Mouse (Mus musculus) erythroblast, adult 5-6 weeks (primary cell): ENCODE measurements around the gene Map4k2. TPM values are rescaled to one million over a fixed set of nuclear protein-coding genes. Genes with fewer than 3 reads are reported as not detected.

Source experiments
- ATAC-seq: replicated peaks from 2 replicates; pipeline ENCODE4 v1.8.0; 2016; ENCODE audit warnings: moderate number of reproducible peaks, mild to moderate bottlenecking, moderate TSS enrichment, inconsistent platforms; ENCODE audit not compliant: poor library complexity, low FRiP score, severe bottlenecking
- total RNA-seq, 2 experiments: library from RNA; stranded (forward) in 1 of 2; stranded (reverse) in 1 of 2; fragments of 150-400 nt in 1 of 2; fragments of 200-764, 138-1000 nt in 1 of 2; gene quantifications; 2 replicates each; pipeline versions ENCODE4 v1.2.3 to v1.2.4; 2015 to 2017; ENCODE audit warnings: low replicate concordance in 2 of 2

Map4k2 gene
- total RNA-seq, 2 experiments from 2014 or later, result 21.1 to 30.0 TPM

DNA sequence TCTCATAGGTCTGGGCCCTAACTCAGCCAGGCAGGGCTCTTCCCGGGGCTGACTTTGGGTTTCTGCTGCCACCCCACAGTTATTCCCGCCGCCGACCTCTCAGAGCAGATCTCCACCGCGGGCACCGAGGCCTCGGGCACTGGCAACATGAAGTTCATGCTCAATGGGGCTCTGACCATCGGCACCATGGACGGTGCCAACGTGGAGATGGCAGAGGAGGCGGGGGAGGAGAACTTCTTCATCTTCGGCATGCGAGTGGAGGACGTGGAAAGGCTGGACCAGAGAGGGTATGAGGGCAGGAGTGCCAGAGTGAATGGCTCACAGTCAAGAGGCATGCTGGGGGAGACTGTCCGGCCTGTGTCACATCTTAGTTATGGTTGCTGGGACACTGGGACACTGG is 52.7 kb downstream of the Map4k2 start:
- ATAC-seq, result no peak

DNA sequence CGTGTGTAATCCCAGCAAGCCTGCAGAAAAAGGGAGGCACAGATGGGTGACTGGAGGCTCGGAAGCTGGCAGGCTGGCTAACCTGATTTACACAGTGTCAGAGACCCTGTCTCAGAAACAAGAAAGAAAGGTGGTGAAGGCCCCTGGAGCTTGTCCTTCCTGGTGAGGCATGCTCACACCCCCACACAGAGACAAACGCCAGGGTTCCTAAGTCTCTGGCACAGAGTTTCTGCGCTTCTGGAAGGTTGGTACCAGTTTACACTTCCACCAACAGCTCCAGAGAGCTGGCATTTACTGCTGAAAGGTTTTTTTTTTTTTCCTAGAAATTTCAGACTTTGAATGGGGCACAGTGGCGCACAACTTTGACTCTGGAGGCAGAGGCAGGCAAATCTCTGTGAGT is 55.3 kb downstream of the Map4k2 start:
- no peak for ATAC-seq

DNA sequence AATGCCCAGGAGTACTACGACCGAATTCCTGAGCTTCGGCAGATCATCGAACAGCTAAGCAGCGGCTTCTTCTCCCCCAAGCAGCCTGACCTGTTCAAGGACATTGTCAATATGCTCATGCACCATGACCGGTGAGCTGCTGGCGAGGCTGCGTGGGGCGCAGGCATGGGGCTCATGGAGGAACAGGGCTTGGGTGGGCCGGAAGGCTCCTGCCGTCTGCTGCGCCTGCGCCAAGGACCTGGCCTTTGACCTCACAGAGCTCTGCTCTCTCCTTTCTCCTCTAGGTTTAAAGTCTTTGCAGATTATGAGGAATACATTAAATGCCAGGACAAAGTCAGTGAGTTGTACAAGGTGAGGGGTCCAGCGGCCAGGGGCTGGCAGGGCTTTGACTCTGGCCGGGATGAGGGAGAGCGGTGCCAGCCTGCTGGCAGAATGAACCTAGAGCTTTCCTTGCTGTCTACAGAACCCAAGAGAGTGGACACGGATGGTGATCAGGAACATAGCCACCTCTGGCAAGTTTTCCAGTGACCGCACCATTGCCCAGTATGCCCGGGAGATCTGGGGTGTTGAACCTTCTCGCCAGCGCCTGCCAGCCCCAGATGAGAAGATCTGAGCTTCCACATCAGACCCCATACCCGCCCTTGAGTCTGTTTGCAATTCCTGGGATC is 56.8 kb downstream of the Map4k2 start:
- no peak for ATAC-seq

DNA sequence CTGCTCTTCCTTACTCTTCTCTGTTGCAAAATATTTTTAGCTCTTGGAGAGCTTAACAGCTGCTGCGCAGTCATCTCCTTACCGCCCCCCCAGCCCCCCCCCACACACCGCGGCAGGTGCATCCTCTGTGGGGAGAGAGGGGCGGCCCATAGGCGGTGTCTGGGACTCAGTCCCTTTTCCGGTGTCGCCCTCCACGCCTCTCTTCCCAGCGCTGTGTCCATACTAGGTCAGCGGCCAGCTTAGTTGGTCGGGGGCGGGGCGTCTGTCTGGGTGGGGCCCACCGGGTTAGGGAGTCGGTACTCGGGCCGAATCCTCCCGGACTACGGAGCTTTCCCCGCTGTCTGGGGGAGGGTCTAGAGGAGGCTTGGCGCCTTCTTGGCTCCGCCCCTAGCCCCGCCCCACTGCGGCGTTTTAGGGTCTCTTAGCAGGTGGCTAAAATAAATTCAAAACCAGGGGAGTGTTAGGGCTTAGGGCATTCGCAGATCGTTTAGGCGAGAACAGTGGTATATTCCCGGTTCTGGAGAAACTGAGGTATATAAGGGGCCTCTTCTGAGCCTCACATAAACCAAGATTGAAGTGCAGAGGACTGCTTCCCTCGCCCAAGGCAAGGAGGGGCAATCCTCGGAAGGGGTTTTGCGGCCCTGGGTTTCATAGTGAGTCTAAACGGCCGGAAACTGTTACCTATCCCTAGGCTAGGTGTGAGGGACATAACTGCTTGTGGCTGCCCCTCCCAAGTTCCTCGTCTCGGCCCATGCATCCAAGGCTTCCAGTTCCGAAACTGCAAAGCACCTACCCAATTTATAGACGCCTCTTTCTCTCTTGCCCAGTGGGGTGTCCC is 57.7 kb downstream of the Map4k2 start:
- ATAC-seq, result no peak

DNA sequence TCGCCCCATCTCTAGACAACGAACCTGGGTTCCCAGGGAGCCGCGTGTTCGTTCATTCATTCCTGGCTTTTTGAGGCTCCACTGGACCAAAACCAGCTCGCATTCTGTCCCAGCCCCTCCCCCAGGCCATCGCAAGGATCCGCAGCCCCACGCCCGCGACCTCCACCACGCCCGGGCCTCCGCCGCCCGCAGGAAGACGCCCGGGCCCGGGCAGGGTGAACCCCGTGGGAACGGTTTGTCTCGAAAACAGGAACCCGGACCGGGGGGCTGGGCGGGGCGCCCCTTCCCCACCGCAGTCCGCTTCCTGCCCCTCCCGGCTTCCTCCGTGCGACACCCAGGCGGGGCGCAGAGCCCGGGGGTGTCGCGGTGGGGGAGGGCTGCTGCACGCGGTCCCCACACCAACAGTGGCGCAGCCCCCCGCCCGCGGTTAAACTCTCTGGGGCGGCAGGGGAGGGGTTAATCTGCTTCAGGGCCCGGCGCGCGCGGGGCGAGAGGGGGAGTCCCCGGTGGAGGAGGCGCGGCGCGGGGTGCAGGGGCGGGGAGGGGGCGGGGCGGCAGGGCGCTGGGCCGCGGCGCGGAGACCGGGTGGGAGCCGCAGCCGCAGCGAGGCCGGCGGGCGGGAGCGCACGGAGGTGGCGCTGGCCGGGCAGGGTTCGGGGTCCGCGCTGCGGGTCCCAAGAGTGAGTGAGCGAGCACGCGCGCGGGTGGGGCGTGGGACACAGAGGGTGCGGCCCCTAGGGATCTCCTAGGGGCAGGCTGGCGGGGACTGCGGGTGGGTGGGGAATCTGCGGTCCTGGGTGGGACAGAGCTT is 58.6 kb downstream of the Map4k2 start, which contains the start of gene Rasgrp2:
Gene Rasgrp2 (plus strand): TSS at position 56 of the 811 bp plus-strand sequence.
- ATAC-seq, result no peak

DNA sequence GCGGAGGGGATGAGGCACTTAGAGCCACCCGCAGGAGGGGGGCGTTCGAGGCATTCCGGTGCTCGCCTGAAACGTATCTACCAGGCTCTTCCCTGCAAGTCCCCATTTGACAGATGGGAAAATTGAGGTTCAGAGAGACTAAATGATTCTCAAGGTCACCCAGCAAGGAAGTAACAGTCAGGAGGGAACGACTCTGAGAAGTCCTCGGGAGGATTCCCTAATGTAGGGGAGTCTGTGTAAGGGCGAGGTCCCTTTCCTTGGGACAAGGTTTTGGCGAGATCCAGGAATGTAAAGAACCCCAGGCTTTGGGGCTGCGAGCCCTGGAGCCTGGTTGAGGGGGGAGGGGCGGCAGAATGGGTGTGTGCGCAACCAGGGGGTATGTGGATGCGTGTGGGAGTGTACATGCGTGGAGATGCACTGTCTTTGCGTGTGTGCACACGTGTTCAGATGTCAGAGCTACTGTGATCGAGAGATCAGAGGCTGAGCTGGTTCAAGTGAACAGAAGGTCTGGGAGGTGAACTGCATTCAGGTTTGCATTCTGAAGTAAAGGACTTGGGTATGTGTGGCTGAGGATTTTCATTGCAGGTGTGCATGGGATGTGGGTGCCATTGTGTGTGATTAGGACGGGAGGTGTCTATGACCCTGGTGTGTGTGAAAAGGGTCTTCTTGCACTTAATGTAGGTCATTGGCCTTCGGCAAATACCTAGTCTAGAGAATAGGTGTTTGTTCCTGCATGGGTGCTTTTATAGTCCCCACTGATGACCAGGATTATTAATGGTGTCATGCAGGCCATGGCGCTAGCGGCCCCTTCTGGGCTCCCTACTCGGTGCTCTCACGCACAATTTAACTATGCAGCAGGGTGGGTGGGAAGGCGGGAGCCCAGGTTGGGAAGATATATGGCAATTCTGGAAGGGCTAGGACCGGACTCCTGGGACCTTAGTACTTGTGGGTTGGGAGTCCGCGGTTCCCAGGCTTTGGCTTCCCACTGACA is 59.5 kb downstream of the Map4k2 start:
- no peak for ATAC-seq

DNA sequence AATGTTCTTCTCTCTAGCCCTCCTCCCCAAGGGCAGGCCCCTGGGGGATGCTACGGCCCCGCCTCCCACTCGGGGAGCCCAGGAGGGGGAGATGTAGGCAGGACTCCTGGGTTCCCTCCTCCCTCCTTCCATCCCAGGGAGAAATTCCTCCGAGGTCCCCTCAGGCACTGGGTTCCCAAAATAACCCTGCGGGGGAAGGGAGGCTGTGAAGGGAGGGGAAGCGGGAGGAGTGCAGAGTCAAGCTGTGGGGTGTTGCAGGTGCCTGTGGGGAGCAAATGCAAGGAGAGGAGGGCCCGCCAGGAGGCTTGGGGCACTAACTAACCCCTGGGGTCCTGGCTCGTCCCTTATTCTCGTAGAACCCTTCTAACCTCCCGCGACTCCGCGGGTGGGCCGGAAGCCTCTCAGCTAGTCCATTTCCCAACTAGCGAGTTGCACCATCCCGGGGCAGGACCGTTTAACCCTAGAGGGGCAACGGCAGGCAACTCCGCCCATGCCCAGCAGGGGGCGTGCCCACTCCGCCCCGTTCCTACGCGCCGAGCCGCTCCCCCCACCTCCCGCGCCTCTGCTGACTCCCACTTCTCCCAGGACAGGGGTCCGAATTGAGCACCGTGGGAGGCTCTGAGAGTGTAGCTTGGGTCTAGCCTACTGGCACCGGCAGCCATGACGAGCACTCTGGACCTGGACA is 60.3 kb downstream of the Map4k2 start:
- ATAC-seq, result peak; percentile 62; the same call in 1 of the 2 replicates

DNA sequence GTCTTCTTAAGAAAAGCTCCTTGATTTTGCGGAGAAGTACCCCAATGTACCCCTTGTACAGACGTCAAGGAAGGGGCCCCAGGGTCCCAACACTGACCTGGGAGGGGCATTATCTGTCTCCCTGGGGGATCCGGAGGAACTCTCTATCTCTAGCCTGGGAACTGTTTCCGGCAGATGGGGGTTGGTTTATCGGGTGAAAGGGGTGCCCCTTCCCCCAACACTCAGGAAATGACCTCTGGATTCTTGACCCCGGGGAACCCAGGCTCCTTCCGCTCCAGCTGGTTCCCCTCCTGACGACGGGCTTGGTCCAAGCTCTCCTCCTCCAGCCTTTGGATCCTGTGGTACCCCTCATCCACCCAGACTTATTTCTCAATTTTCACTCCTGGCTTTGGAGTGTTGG is 61.0 kb downstream of the Map4k2 start:
- ATAC-seq, result no peak

DNA sequence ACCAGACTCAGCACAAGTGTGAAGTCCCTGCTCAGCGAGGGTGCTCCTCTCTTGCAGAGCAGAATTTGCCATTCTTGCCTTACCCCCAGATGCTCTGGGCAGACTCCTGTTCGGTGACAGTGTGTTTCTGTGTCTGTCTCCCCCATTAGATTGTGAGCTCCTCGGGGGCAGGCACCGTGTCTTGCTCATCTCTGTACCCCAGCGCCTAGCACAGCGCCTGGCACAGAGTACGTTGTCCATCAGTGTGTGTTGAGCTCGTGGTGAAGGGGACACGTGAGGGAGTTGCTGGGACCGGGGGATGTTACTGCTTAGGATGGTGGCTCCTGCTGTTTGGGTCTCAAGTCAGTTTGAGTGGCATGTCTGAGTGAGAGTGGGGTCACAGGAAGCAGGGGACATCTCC is 62.9 kb downstream of the Map4k2 start:
- no peak for ATAC-seq

Other genes starting within 250 kb of the Map4k2 start
- gene AC131692.1, start 246.7 kb upstream of the Map4k2 start, total RNA-seq (2015; ENCODE audit: low replicate concordance), result not detected in 2 replicates
- gene AC131692.1, start 246.7 kb upstream of the Map4k2 start, total RNA-seq (2017; ENCODE audit: low replicate concordance), result 2.6 and 3.2 TPM in 2 replicates
- 0.58 and 1.0 TPM in 2 replicates for gene Naaladl1, start 235.4 kb upstream of the Map4k2 start, total RNA-seq (2015; ENCODE audit: low replicate concordance)
- 0.26 TPM in 1 of 2 replicates, not detected in the other for gene Naaladl1, start 235.4 kb upstream of the Map4k2 start, total RNA-seq (2017; ENCODE audit: low replicate concordance)
- gene Sac3d1, start 222.5 kb upstream of the Map4k2 start, total RNA-seq (2015; ENCODE audit: low replicate concordance), result 6.3 and 10.2 TPM in 2 replicates
- gene Sac3d1, start 222.5 kb upstream of the Map4k2 start, total RNA-seq (2017; ENCODE audit: low replicate concordance), result 3.7 and 6.1 TPM in 2 replicates
- 115 and 175 TPM in 2 replicates for gene Snx15, start 212.8 kb upstream of the Map4k2 start, total RNA-seq (2015; ENCODE audit: low replicate concordance)
- gene Snx15, start 212.8 kb upstream of the Map4k2 start, total RNA-seq (2017; ENCODE audit: low replicate concordance), result 111 and 128 TPM in 2 replicates
- gene Batf2, start 200.2 kb upstream of the Map4k2 start, total RNA-seq (2015; ENCODE audit: low replicate concordance), result not detected in 2 replicates
- 2.4 TPM in 1 of 2 replicates, not detected in the other for gene Batf2, start 200.2 kb upstream of the Map4k2 start, total RNA-seq (2017; ENCODE audit: low replicate concordance)
- gene Arl2, start 199.6 kb upstream of the Map4k2 start, total RNA-seq (2015; ENCODE audit: low replicate concordance), result 3.7 and 11.9 TPM in 2 replicates
- 3.7 and 5.3 TPM in 2 replicates for gene Arl2, start 199.6 kb upstream of the Map4k2 start, total RNA-seq (2017; ENCODE audit: low replicate concordance)
- not detected in 2 replicates for gene Majin, start 156.7 kb upstream of the Map4k2 start, total RNA-seq (2015; ENCODE audit: low replicate concordance)
- gene Majin, start 156.7 kb upstream of the Map4k2 start, total RNA-seq (2017; ENCODE audit: low replicate concordance), result not detected in 2 replicates
- gene Gpha2, start 114.8 kb upstream of the Map4k2 start, total RNA-seq (2015; ENCODE audit: low replicate concordance), result not detected in 2 replicates
- gene Gpha2, start 114.8 kb upstream of the Map4k2 start, total RNA-seq (2017; ENCODE audit: low replicate concordance), result not detected in 2 replicates
- 45.5 and 51.0 TPM in 2 replicates for gene Ppp2r5b, start 105.3 kb upstream of the Map4k2 start, total RNA-seq (2015; ENCODE audit: low replicate concordance)
- gene Ppp2r5b, start 105.3 kb upstream of the Map4k2 start, total RNA-seq (2017; ENCODE audit: low replicate concordance), result 117 and 295 TPM in 2 replicates
- 32.4 and 33.4 TPM in 2 replicates for gene Atg2a, start 99.5 kb upstream of the Map4k2 start, total RNA-seq (2015; ENCODE audit: low replicate concordance)
- 32.2 and 39.0 TPM in 2 replicates for gene Atg2a, start 99.5 kb upstream of the Map4k2 start, total RNA-seq (2017; ENCODE audit: low replicate concordance)
- 12.7 and 13.2 TPM in 2 replicates for gene Ehd1, start 64.4 kb upstream of the Map4k2 start, total RNA-seq (2015; ENCODE audit: low replicate concordance)
- gene Ehd1, start 64.4 kb upstream of the Map4k2 start, total RNA-seq (2017; ENCODE audit: low replicate concordance), result 25.8 and 25.9 TPM in 2 replicates
- gene Cdc42bpg, start 34.7 kb upstream of the Map4k2 start, total RNA-seq (2015; ENCODE audit: low replicate concordance), result 0.21 TPM in 1 of 2 replicates, not detected in the other
- gene Cdc42bpg, start 34.7 kb upstream of the Map4k2 start, total RNA-seq (2017; ENCODE audit: low replicate concordance), result 0.17 and 0.70 TPM in 2 replicates
- gene Men1, start 6.2 kb upstream of the Map4k2 start, total RNA-seq (2015; ENCODE audit: low replicate concordance), result 6.0 and 7.3 TPM in 2 replicates
- gene Men1, start 6.2 kb upstream of the Map4k2 start, total RNA-seq (2017; ENCODE audit: low replicate concordance), result 2.5 and 9.6 TPM in 2 replicates
- gene Sf1, start 22.6 kb downstream of the Map4k2 start, total RNA-seq (2015; ENCODE audit: low replicate concordance), result 71.3 and 72.7 TPM in 2 replicates
- gene Sf1, start 22.6 kb downstream of the Map4k2 start, total RNA-seq (2017; ENCODE audit: low replicate concordance), result 42.1 and 81.4 TPM in 2 replicates
- gene Pygm, start 43.3 kb downstream of the Map4k2 start, total RNA-seq (2015; ENCODE audit: low replicate concordance), result not detected in 2 replicates
- not detected in 2 replicates for gene Pygm, start 43.3 kb downstream of the Map4k2 start, total RNA-seq (2017; ENCODE audit: low replicate concordance)
- gene Rasgrp2, start 58.2 kb downstream of the Map4k2 start, total RNA-seq (2015; ENCODE audit: low replicate concordance), result 55.4 and 90.1 TPM in 2 replicates
- gene Rasgrp2, start 58.2 kb downstream of the Map4k2 start, total RNA-seq (2017; ENCODE audit: low replicate concordance), result 31.9 and 39.0 TPM in 2 replicates
- gene Nrxn2, start 77.6 kb downstream of the Map4k2 start, total RNA-seq (2015; ENCODE audit: low replicate concordance), result not detected in 2 replicates
- gene Nrxn2, start 77.6 kb downstream of the Map4k2 start, total RNA-seq (2017; ENCODE audit: low replicate concordance), result not detected in 2 replicates
- gene Slc22a12, start 201.9 kb downstream of the Map4k2 start, total RNA-seq (2015; ENCODE audit: low replicate concordance), result not detected in 2 replicates
- gene Slc22a12, start 201.9 kb downstream of the Map4k2 start, total RNA-seq (2017; ENCODE audit: low replicate concordance), result not detected in 2 replicates